Mouse (Mus musculus) neural tube, embryonic 14.5 days (tissue): ENCODE measurements around the gene Tmem167b. TPM values are rescaled to one million over a fixed set of nuclear protein-coding genes. Genes with fewer than 3 reads are reported as not detected.

Experiments
- ATAC-seq: fragments of 200-750 bp; cut with Nextera tagmentation; 2 replicates; pipeline ENCODE4 v1.8.0; 2017; ENCODE audit warnings: low read depth, mild to moderate bottlenecking, moderate TSS enrichment, moderate library complexity
- H3K27ac ChIP-seq: fragments of 300-500 bp; sonication (generic); 2 replicates; pipeline ENCODE4 v1.5.1; 2014; ENCODE audit warnings: low read depth, mild to moderate bottlenecking, control low read depth, low read length, moderate library complexity, mixed read lengths
- H3K27me3 ChIP-seq: fragments of 300-500 bp; sonication (generic); 2 replicates; pipeline ENCODE4 v1.6.1; 2014; ENCODE audit warnings: low read length; ENCODE audit not compliant: control insufficient read depth, insufficient read depth
- H3K36me3 ChIP-seq: fragments of 300-500 bp; sonication (generic); 2 replicates; pipeline ENCODE4 v1.6.1; 2014; ENCODE audit warnings: low read length, mixed read lengths; ENCODE audit not compliant: control insufficient read depth, insufficient read depth
- H3K4me1 ChIP-seq: fragments of 300-500 bp; sonication (generic); 2 replicates; pipeline ENCODE4 v1.6.1; 2014; ENCODE audit warnings: low read length; ENCODE audit not compliant: control insufficient read depth, insufficient read depth
- H3K4me2 ChIP-seq: fragments of 300-500 bp; sonication (generic); 2 replicates; pipeline ENCODE4 v1.6.1; 2014; ENCODE audit warnings: mild to moderate bottlenecking, low read depth, low read length, control low read depth
- H3K4me3 ChIP-seq: fragments of 300-500 bp; sonication (generic); 2 replicates; pipeline ENCODE4 v1.5.1; 2014; ENCODE audit warnings: low read depth, low read length, control low read depth, mixed read lengths
- H3K9ac ChIP-seq: fragments of 300-500 bp; sonication (generic); replicated peaks from 2 replicates; pipeline ENCODE4 v1.6.1; 2014; ENCODE audit warnings: low read depth, mild to moderate bottlenecking, control low read depth, low read length, mixed read lengths
- H3K9me3 ChIP-seq: fragments of 300-500 bp; sonication (generic); 2 replicates; pipeline ENCODE4 v1.6.1; 2016; ENCODE audit warnings: low read length; ENCODE audit not compliant: control insufficient read depth
- WGBS: fragments of 180-500 bp; shearing (Covaris S2); extraction: QIAGEN DNeasy Blood & Tissue Kit; methylation state at CpG from one replicate; pipeline ENCODE4 v1.1.7; 2014; 5-methylcytosine and 5-hydroxymethylcytosine counted together
- microRNA-seq: library from miRNA; unstranded; fragments of <30 nt; microRNA quantifications from one replicate; pipeline ENCODE4, GENCODE M21; 2016
- polyA plus RNA-seq: library from polyadenylated mRNA; unstranded; fragments of >200 nt; fragmentation: Nextera tagmentation; extraction: Ambion mirVana; gene quantifications from 2 replicates; pipeline ENCODE4 v1.2.1, GENCODE M21; 2014

Tmem167b gene
- polyA plus RNA-seq, 1 experiment from 2014 or later, result 47.1 TPM

- H3K36me3 ChIP-seq, result no peaks in the 10 kb centered on the region
- no peak overlapping the region for H3K27ac ChIP-seq
- H3K9me3 ChIP-seq, result no peaks in the 10 kb centered on the region
- no peak overlapping the region for H3K9ac ChIP-seq
- ATAC-seq, result no peak
- WGBS, result 95% methylated on average over 4 of the region's 4 CpGs
- H3K4me3 ChIP-seq, result no peak overlapping the region
- H3K27me3 ChIP-seq, result no peaks in the 10 kb centered on the region
- no peak overlapping the region for H3K4me2 ChIP-seq
- H3K4me1 ChIP-seq, result no peaks in the 10 kb centered on the region
Observed at GRCm38 (mm10) chr3:108523415-108523814, 38.9 kb downstream of the Tmem167b start.

- Histone ChIP-seq H3K27me3 (no peaks in the 10 kb centered on the region), H3K9ac (no peak overlapping the region), H3K9me3 (no peaks in the 10 kb centered on the region), H3K4me2 (no peak overlapping the region), H3K27ac (no peak overlapping the region), H3K4me1 (no peaks in the 10 kb centered on the region), H3K4me3 (no peak overlapping the region), H3K36me3 (no peaks in the 10 kb centered on the region)
- no peak for ATAC-seq
- WGBS, result 54% methylated on average over 4 of the region's 4 CpGs
Observed at GRCm38 (mm10) chr3:108518276-108518675, 44.0 kb downstream of the Tmem167b start.

- 83% methylated on average over 3 of the region's 3 CpGs for WGBS
- no peaks in the 10 kb centered on the region for H3K27me3 ChIP-seq
- H3K4me3 ChIP-seq, result no peak overlapping the region
- no peak overlapping the region for H3K9ac ChIP-seq
- H3K27ac ChIP-seq, result no peak overlapping the region
- no peak overlapping the region for H3K4me2 ChIP-seq
- no peaks in the 10 kb centered on the region for H3K9me3 ChIP-seq
- H3K4me1 ChIP-seq, result peaks cover 12% of the 10 kb centered on the region
- no peaks in the 10 kb centered on the region for H3K36me3 ChIP-seq
- ATAC-seq, result no peak
Observed at GRCm38 (mm10) chr3:108513465-108513864, 48.8 kb downstream of the Tmem167b start.

- ATAC-seq, result peak; percentile 83
- Histone ChIP-seq H3K27ac (peak overlapping the region; percentile 56), H3K9ac (no peak overlapping the region), H3K9me3 (no peaks in the 10 kb centered on the region), H3K4me1 (peaks cover 12% of the 10 kb centered on the region), H3K36me3 (no peaks in the 10 kb centered on the region), H3K4me3 (no peak overlapping the region), H3K4me2 (no peak overlapping the region; the same call in 1 of the 2 replicates), H3K27me3 (no peaks in the 10 kb centered on the region)
- WGBS, result 2% methylated on average over 9 of the region's 9 CpGs
Observed at GRCm38 (mm10) chr3:108510716-108511483, 51.4 kb downstream of the Tmem167b start.

GRCm38 (mm10) chr3:108510156-108510555 lies 52.1 kb downstream of the Tmem167b start:
- H3K27ac ChIP-seq, result no peak overlapping the region
- peaks cover 12% of the 10 kb centered on the region for H3K4me1 ChIP-seq
- H3K36me3 ChIP-seq, result no peaks in the 10 kb centered on the region
- no peaks in the 10 kb centered on the region for H3K9me3 ChIP-seq
- H3K27me3 ChIP-seq, result no peaks in the 10 kb centered on the region
- no peak overlapping the region for H3K4me3 ChIP-seq
- no peak overlapping the region for H3K9ac ChIP-seq
- ATAC-seq, result no peak
- no peak overlapping the region for H3K4me2 ChIP-seq
- WGBS, result 8% methylated on average over 2 of the region's 2 CpGs

GRCm38 (mm10) chr3:108508745-108509474 lies 53.4 kb downstream of the Tmem167b start:
- no peak overlapping the region for H3K27ac ChIP-seq
- no peak overlapping the region for H3K4me2 ChIP-seq
- whole genome bisulfite sequencing, result 52% methylated on average over 4 of the region's 4 CpGs
- H3K9ac ChIP-seq, result no peak overlapping the region
- no peaks in the 10 kb centered on the region for H3K36me3 ChIP-seq
- H3K27me3 ChIP-seq, result no peaks in the 10 kb centered on the region
- H3K4me1 ChIP-seq, result peaks cover 12% of the 10 kb centered on the region
- ATAC-seq, result 0 out of 2 replicates have a peak, but pooled peaks have one; percentile 44
- no peaks in the 10 kb centered on the region for H3K9me3 ChIP-seq
- H3K4me3 ChIP-seq, result no peak overlapping the region

Small RNAs within 50 kb of the gene (microRNA-seq; reads per million reads assigned to microRNA genes)
- gene Gm22860, result not detected

Other genes with a start within 250 kb of the Tmem167b start
- 0.48 TPM in 1 of 2 replicates, not detected in the other for gene Mybphl, start 197.6 kb downstream of the Tmem167b start, polyA plus RNA-seq
- 3.2 and 3.5 TPM in 2 replicates for gene Psrc1, start 178.6 kb downstream of the Tmem167b start, polyA plus RNA-seq
- gene Celsr2, start 146.9 kb downstream of the Tmem167b start, polyA plus RNA-seq, result 50.4 and 56.7 TPM in 2 replicates
- 223 and 244 TPM in 2 replicates for gene Sars, start 117.3 kb downstream of the Tmem167b start, polyA plus RNA-seq
- 1.8 TPM in 1 of 2 replicates, not detected in the other for gene 1700013F07Rik, start 28.3 kb downstream of the Tmem167b start, polyA plus RNA-seq
- gene 5330417C22Rik, start 25.9 kb downstream of the Tmem167b start, polyA plus RNA-seq, result 13.9 and 22.1 TPM in 2 replicates
- gene Taf13, start 9.2 kb upstream of the Tmem167b start, polyA plus RNA-seq, result 42.0 and 56.9 TPM in 2 replicates
- 113 and 114 TPM in 2 replicates for gene Wdr47, start 28.8 kb upstream of the Tmem167b start, polyA plus RNA-seq
- 29.6 and 38.1 TPM in 2 replicates for gene Clcc1, start 91.4 kb upstream of the Tmem167b start, polyA plus RNA-seq
- 15.6 and 22.9 TPM in 2 replicates for gene Gpsm2, start 159.8 kb upstream of the Tmem167b start, polyA plus RNA-seq
- 0.12 TPM in 1 of 2 replicates, not detected in the other for gene Aknad1, start 177.2 kb upstream of the Tmem167b start, polyA plus RNA-seq